Mouse (Mus musculus) heart, embryonic 15.5 days (tissue): ENCODE measurements around the gene Pif1. TPM values are rescaled to one million over a fixed set of nuclear protein-coding genes. Genes with fewer than 3 reads are reported as not detected.

Experiments used
- ATAC-seq: fragments of 200-750 bp; cut with Nextera tagmentation; replicated peaks from 2 replicates; pipeline ENCODE4 v1.8.0; 2017; ENCODE audit warnings: low read depth, moderate TSS enrichment; ENCODE audit not compliant: insufficient number of reproducible peaks, insufficient read depth, low FRiP score
- H3K27ac ChIP-seq: fragments of 300-500 bp; sonication (generic); 2 replicates; pipeline ENCODE4 v1.5.1; 2015; ENCODE audit warnings: mild to moderate bottlenecking, inconsistent platforms
- H3K27me3 ChIP-seq: fragments of 300-500 bp; sonication (generic); 2 replicates; pipeline ENCODE4 v1.6.1; 2015; ENCODE audit warnings: inconsistent platforms
- H3K36me3 ChIP-seq: fragments of 300-500 bp; sonication (generic); 2 replicates; pipeline ENCODE4 v1.6.1; 2015; ENCODE audit warnings: mild to moderate bottlenecking, inconsistent platforms
- H3K4me1 ChIP-seq: fragments of 300-500 bp; sonication (generic); replicated peaks from 2 replicates; pipeline ENCODE4 v1.6.1; 2015; ENCODE audit warnings: inconsistent platforms
- H3K4me2 ChIP-seq: fragments of 300-500 bp; sonication (generic); 2 replicates; pipeline ENCODE4 v1.6.1; 2015; ENCODE audit warnings: inconsistent platforms, mild to moderate bottlenecking, moderate library complexity
- H3K4me3 ChIP-seq: fragments of 300-500 bp; sonication (generic); 2 replicates; pipeline ENCODE4 v1.5.1; 2015; ENCODE audit warnings: mild to moderate bottlenecking, inconsistent platforms
- H3K9ac ChIP-seq: fragments of 300-500 bp; sonication (generic); 2 replicates; pipeline ENCODE4 v1.6.1; 2015; ENCODE audit warnings: mild to moderate bottlenecking, inconsistent platforms
- H3K9me3 ChIP-seq: fragments of 300-500 bp; sonication (generic); replicated peaks from 2 replicates; pipeline ENCODE4 v1.6.1; 2016; ENCODE audit warnings: inconsistent platforms
- WGBS: fragments of 180-500 bp; shearing (Covaris S2); methylation state at CpG from one replicate; pipeline ENCODE4 v1.1.7; 2015; ENCODE audit warnings: mixed read lengths; 5-methylcytosine and 5-hydroxymethylcytosine counted together
- polyA plus RNA-seq: library from polyadenylated mRNA; unstranded; fragments of >200 nt; fragmentation: Nextera tagmentation; extraction: Ambion mirVana; gene quantifications from 2 replicates; pipeline ENCODE4 v1.2.1, GENCODE M21; 2015

Pif1 gene
- polyA plus RNA-seq, 1 experiment from 2014 or later: 9.8 TPM

DNA sequence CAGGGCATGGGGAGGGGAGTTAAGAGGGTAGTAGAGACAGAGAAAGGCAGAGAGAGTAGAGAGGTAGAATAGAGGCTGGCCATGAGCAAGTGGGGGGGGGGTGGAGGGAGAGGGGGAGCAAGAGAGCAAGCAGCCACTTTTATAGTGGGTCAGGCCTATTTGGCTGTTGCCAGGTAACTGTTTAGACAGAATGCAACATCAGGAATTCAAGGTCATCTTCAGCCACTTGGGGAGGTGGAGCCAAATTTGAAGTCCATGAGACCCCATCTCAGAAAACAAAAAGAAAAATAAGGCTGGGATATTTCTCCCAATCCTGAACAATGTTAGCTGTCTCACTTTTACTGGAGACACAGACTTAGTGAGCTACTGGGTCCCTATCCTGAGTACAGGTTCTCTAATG lies 55.6 kb downstream of the Pif1 start:
- Histone ChIP-seq H3K27ac (peak overlapping the region; percentile 33), H3K36me3 (no peaks in the 10 kb centered on the region), H3K4me1 (peaks cover 71% of the 10 kb centered on the region)

DNA sequence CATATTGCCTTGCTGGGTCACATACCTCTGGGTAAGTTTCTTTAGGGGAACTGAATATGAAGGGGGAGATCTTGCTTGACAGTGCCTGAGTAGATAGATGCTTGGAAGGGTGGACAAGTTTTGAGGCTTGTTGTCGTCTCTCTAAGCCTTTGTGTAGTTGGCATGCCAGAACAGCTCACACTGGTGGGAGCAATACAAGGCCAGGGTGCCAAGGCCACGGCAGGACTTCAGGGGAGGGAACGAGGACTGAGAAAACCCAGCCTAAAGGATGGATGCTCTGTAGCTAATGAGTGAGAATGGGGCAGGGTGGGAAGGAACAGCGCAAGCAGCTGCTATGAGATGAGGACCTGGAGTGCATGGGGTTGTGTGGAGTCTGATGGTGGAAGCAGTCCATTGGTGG lies 58.0 kb downstream of the Pif1 start:
- Histone ChIP-seq H3K4me2 (no peak overlapping the region), H3K9ac (no peak overlapping the region), H3K4me1 (peaks cover 71% of the 10 kb centered on the region), H3K9me3 (no peaks in the 10 kb centered on the region), H3K4me3 (no peak overlapping the region), H3K27me3 (no peaks in the 10 kb centered on the region), H3K36me3 (no peaks in the 10 kb centered on the region), H3K27ac (peak overlapping the region; percentile 94)
- no peak for ATAC-seq
- 68% methylated on average over 4 of the region's 4 CpGs for WGBS

More for the DNA sequence above, 55.6 kb downstream of the Pif1 start:
- ATAC-seq: no peak
- Histone ChIP-seq H3K9me3 (no peaks in the 10 kb centered on the region), H3K9ac (no peak overlapping the region), H3K4me2 (no peak overlapping the region), H3K27me3 (no peaks in the 10 kb centered on the region), H3K4me3 (no peak overlapping the region)

Other genes with a start within 250 kb of the Pif1 start
- gene Pdcd7, start 241.1 kb upstream of the Pif1 start, polyA plus RNA-seq: 5.8 and 7.1 TPM in 2 replicates
- 0.09 and 0.19 TPM in 2 replicates for gene Ubap1l, start 226.1 kb upstream of the Pif1 start, polyA plus RNA-seq
- gene Kbtbd13, start 195.5 kb upstream of the Pif1 start, polyA plus RNA-seq: 1.00 and 1.7 TPM in 2 replicates
- gene Rasl12, start 188.7 kb upstream of the Pif1 start, polyA plus RNA-seq: 7.6 and 8.9 TPM in 2 replicates
- not detected in 2 replicates for gene Slc51b, start 164.2 kb upstream of the Pif1 start, polyA plus RNA-seq
- 13.2 and 13.6 TPM in 2 replicates for gene Mtfmt, start 151.4 kb upstream of the Pif1 start, polyA plus RNA-seq
- gene Spg21, start 126.2 kb upstream of the Pif1 start, polyA plus RNA-seq: 52.9 and 62.7 TPM in 2 replicates
- not detected in 2 replicates for gene Ankdd1a, start 67.0 kb upstream of the Pif1 start, polyA plus RNA-seq
- 9.8 and 14.8 TPM in 2 replicates for gene Plekho2, start 7.1 kb upstream of the Pif1 start, polyA plus RNA-seq
- 90.2 and 98.2 TPM in 2 replicates for gene Rbpms2, start 42.5 kb downstream of the Pif1 start, polyA plus RNA-seq
- 258 and 293 TPM in 2 replicates for gene Oaz2, start 80.8 kb downstream of the Pif1 start, polyA plus RNA-seq
- 4.9 and 5.7 TPM in 2 replicates for gene Zfp609, start 240.4 kb downstream of the Pif1 start, polyA plus RNA-seq